Mouse (Mus musculus) left cerebral cortex, postnatal 4 days (tissue): ENCODE measurements around the gene Nfxl1. TPM values are rescaled to one million over a fixed set of nuclear protein-coding genes. Genes with fewer than 3 reads are reported as not detected.

Experiments
- DNase-seq: peaks from one replicate; pipeline ENCODE4 v3.0.0-alpha.2; 2022
- intact Hi-C: fragments of 180-260 bp; cut with DNase I; formaldehyde crosslinking; loops from one replicate; pipeline ENCODE4 v1.15.1; 2025
- total RNA-seq, 2 experiments: library from RNA; stranded (reverse); gene quantifications; 2 replicates each; pipeline ENCODE4 v1.2.3; 2021

Gene Nfxl1
- total RNA-seq, 2 experiments from 2014 or later, result 19.1 to 25.5 TPM

DNA sequence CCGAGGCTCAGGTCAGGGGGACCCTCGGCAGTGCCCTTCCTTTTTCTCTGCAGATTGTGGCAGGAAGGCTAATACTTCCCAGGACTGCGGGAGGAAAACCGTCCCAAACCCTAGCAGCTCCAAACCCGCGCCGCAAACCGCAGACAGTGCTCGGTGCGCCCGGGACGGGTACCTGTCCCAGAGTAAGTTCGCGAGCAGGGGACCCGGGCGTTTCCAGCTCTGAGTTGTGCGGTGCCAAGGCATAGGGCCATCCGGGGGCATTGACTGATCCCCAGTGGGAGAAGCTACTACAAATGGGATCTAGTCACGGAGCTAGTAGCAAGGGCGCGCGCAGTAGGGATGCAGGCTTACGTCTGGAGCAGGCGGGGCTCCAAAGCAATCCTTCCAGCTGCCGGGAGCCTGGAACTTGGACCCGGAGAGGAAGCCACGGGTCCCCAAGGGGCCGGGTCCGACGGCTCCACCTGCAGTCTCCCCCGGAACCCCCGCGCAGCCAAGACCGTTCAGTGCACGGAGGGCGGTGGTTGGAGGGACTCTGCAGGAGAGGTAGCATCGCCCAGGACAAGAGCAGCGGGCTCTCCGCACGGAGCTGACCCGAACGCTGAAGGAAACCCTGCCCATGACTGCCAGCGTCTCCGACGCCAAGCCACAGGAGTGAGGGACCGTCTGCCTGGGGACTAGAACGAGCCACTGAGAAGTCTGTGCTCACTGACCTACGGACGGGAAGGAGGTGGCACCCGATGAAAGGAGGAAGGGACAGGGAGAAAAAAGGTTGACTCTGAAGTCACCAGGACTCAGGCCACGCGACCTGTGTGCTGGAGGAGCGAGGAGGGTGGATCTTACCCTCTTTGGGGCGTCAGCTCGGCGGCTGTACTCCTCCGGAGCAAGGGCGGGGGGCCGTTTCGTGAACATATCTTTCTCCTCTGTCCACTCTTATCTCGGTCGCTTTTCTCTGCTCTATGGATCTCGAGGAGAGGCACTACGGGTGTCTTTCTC, 55.7 kb downstream of the Nfxl1 start, which contains the start of gene Corin:
TSS of gene Corin (minus strand) at position 943 of the 993 bp plus-strand sequence.
- peak; percentile 10 for DNase-seq
- intact Hi-C loops, result loop anchor here (2.0 kb wide), 1 partner anchor 153 kb away; no protein-coding TSS in a partner anchor

DNA sequence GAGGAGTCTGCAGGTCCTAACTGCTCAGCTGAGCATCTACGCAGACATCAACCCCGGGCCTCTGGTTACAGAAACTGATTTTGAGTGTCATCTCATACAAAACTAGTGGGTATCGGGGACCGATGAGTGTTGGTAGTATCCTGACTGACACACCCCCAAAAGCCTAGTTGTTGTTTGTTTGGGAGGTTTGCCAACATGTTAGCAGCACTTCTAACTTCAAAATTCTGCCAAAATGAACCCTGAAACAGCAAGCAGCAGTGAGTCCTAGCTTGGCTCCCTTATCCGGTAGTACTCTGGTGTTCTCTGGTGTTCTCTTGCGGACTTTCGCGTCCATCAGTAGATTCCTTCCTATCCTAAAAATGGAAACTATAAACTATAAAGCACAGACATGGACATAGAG, 56.7 kb downstream of the Nfxl1 start:
- no peak for DNase-seq
- intact Hi-C loops, result no loop called here

DNA sequence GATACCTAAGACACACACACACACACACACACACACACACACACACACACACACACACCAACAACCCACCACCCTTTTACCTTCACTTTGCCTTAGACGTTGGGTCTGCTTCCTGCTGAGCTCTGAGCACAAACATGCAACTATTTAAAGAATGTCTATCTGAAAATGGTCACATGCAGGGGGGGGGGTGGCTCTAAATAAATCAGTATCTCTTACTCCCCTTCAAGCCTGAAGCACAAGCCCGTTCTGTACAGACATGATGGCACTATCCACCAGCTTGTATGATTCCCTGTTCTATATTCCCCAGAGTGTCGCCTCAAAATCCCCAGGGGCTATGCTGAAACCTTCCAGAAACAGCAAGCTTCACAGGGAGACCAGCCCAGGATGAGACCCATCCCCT, 57.7 kb downstream of the Nfxl1 start:
- DNase-seq, result no peak
- intact Hi-C loops, result no loop called here

DNA sequence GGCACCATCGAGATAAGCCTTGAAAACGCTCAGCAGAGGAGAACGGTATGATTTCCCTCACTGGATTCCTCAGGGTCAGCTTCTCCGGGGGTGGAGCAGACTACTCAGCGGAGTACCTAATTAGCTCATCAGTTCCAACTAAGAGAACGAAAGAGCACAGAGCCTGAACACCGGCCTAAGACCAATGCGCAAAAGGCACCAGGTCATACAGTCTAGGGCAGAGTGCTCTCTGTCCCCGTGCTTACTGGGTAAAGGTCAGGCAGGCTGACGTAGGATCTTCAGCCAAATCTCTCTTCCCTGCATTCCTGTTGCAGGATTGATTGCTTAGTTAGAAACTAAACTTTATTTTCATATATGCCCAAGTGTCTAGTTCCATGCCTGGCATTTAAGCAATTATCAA, 61.2 kb downstream of the Nfxl1 start:
- no peak for DNase-seq
- intact Hi-C loops, result no loop called here

DNA sequence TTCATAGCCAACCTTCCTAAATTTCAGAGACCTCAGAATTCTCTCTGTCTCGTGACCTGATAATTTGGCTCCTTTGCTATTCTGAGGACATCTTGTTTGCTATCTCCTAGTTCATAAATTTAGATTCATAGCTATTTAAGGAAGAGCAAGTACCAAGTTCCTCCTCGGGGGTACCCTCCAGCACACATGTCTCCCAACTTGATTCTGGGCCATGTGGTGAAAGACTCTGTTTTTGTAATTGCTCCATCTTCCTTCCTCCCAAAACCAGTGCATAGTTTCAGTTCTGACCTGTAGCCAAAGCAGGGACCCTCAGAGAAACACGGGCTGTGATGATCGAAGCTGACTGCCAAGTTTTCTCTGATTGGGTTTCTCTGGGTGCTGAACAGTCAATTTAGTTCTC, 62.7 kb downstream of the Nfxl1 start:
- intact Hi-C loops, result no loop called here
- no peak for DNase-seq

DNA sequence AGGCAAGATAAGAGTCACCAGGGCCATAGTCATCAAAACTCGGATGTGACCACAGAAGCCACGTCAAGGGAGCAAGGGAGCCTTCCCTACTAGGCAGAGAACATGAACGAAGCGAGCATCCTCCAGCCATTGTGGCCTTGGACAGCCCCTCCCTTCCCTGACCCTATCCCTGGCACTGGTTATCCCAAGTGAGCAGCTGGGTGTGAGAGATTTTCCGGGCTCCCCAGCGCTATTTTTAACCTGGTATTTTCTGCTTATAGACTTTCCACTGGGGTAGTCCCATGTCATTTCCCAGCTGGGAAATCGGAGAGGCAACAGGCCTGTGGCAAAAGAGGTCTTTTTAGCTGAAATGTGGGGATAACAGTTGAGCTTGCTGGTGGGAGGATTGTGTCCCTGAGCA, 65.6 kb downstream of the Nfxl1 start:
- intact Hi-C loops, result no loop called here
- no peak for DNase-seq

DNA sequence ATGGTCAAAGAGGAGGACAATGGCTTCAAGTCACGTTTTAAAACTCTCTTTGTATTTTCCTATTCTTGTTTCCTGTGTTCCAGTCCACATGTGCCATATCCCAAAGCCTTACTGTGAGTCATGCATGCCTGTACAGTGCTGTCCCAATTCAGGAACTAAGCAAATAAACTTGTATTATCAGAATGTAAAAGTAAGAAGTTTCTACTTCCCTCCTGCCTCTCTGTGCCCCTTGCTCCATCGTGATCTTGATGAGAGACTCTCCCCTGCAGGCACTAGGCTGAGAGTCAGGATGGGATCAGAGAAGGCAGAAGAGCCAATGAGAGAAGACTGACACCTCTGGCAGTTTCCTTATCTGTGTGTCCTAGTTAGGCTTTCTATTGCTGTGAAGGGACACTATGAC, 68.3 kb downstream of the Nfxl1 start:
- intact Hi-C loops, result no loop called here
- no peak for DNase-seq

DNA sequence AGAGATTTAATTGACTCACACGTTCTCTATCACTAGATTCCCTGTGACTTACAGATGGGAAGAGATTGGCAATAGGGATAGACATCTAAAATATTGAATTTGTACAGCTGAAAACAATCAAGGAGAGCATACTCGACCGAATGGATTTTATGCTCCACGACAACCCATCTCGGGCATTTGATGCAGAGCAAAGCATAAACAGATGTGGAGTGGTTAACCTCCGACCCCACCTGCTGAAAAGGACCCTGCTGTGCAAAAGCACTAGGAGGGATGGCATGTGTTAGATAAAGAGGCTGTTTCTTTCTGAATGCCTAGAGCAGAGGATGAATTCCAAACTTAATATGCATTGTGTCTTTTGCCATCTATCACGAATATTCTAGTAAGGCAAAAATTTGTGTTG, 79.0 kb downstream of the Nfxl1 start:
- no peak for DNase-seq

DNA sequence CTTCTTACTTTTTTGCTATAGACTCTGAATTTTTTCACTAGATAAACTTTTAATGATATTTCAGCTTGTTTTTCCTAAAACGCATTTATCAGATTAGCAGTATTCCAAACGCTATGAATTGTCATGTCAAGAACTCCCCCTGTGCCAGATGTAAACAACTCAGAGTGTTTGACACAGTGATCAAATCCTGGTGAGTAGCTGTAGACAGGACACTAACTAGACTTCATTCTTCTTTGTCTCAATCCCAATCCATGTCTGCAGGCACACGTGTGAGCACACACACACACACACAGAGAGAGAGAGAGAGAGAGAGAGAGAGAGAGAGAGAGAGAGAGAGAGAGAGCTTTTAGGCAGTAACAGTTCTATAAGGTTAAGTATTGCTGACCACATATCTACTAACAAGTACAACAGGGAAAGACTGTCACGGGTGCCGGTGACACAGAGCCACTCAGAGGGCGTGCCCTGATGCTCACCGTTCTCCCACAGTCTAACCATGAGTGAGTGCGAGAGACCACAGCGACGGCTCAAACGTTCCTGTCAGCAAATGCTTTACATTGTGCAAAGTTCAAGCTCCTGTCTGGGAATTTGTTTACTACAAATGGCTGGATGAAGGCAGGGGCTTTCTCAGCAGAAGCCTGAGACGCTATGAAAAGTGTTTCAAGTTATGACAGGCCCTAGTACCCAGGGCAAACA, 87.0 kb downstream of the Nfxl1 start:
- intact Hi-C loops, result no loop called here
- DNase-seq, result no peak

More for the DNA sequence above, 79.0 kb downstream of the Nfxl1 start:
- intact Hi-C loops, result no loop called here

DNA sequence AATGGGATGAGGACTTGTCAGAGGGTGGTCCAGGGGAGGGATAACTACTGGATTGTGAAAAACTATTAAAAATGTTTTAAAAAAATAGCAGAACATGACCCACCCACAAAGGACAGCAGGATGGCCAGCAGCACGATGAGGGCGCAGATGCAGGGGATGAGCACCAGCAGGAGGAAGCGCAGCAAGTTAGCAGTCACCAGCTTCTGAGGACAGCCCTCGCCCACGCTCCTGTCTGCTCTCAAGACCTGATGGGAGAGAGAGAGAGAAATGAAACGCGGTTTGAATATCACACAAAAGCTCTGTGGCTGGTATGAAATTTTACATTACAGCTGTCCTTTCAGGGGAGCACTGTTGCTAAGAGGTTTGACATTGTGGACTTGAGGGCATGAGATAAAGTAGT, 87.7 kb downstream of the Nfxl1 start:
- intact Hi-C loops, result no loop called here
- peak; percentile 6 for DNase-seq

DNA sequence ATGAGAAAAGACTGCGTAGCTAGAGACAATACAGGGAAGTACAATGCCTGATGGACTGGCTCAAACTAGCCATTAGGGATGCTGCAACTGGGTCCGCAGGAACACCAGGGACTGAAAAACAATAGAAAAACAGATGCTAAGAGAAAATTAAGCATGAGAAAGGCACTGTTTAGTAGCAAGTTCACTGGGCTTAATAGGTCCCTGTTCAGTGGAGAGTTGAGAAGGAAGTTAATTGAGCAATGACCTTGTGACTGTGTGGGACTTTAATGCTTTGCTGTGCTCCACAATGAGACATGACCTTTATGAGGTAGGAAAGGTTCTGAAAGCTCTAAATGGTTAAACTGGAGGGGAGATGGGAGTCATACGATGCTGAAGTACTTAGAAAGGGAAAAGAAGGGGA, 94.6 kb downstream of the Nfxl1 start:
- intact Hi-C loops, result no loop called here
- DNase-seq, result no peak

Other genes with a start within 250 kb of the Nfxl1 start
- under 1 TPM; 0.18 to 0.26 TPM for gene Corin, start 55.2 kb downstream of the Nfxl1 start, total RNA-seq
- 1 to 10 TPM in 1 of 2 experiments, under 1 TPM in 1; 0.99 to 1.1 TPM for gene Zar1, start 21.6 kb upstream of the Nfxl1 start, total RNA-seq
- gene Gm5868, start 27.9 kb upstream of the Nfxl1 start, total RNA-seq, result 1 to 10 TPM; 2.3 to 2.7 TPM
- gene Cnga1, start 84.6 kb upstream of the Nfxl1 start, total RNA-seq, result not detected
- gene Nipal1, start 88.1 kb upstream of the Nfxl1 start, total RNA-seq, result under 1 TPM in 1 of 2 experiments, not detected in 1; 0.30 TPM
- gene Txk, start 193.1 kb upstream of the Nfxl1 start, total RNA-seq, result under 1 TPM; 0.18 to 0.40 TPM